Mouse (Mus musculus): ENCODE measurements around the gene Gm20604.

GRCm38 (mm10) chr12:102697381-102697780, 61.1 kb downstream of the Gm20604 start:
- TF ChIP-seq POLR2A (IDR thresholded peaks at IDR 0.05; ENCODE audit: borderline replicate concordance, extremely low read depth, low read depth, low read length) (no peak), CTCF (IDR thresholded peaks at IDR 0.05; ENCODE audit: insufficient read depth, low read length) (no peak)
